Mouse (Mus musculus): ENCODE measurements at regions not wholly inside any gene's neighbourhood (a gene's known extent, or its start where the extent isn't known, plus 50 kb on each side); places are given as distances from the start of the nearest gene placed in this dataset.
A peak's percentile ranks its signal among the peaks of the same experiment; 100 is the strongest.

- no peak for DNase-seq (ENCODE audit: low read depth, low spot score)
These were observed 65.7 kb downstream of the Polr2m start for GRCm38 (mm10) chr9:71420064-71420463.

- no peak for DNase-seq (ENCODE audit: low read depth, low spot score)
These were observed 67.2 kb downstream of the Polr2m start for GRCm38 (mm10) chr9:71418531-71418930.

GRCm38 (mm10) chr9:71417248-71417647 lies 68.5 kb downstream of the Polr2m start:
- DNase-seq (ENCODE audit: low read depth, low spot score), result no peak

GRCm38 (mm10) chr9:71411171-71411570 lies 74.6 kb downstream of the Polr2m start:
- DNase-seq (ENCODE audit: low read depth, low spot score), result peak; percentile 16

- DNase-seq (ENCODE audit: low read depth, low spot score), result no peak
These were observed 75.8 kb downstream of the Polr2m start for GRCm38 (mm10) chr9:71409925-71410324.

GRCm38 (mm10) chr9:71408946-71409345 lies 76.8 kb downstream of the Polr2m start:
- peak; percentile 6 for DNase-seq (ENCODE audit: low read depth, low spot score)

- DNase-seq (ENCODE audit: low read depth, low spot score), result no peak
These were observed 81.2 kb downstream of the Polr2m start for GRCm38 (mm10) chr9:71404396-71405135.

- no peak for DNase-seq (ENCODE audit: low read depth, low spot score)
These were observed 84.1 kb downstream of the Polr2m start for GRCm38 (mm10) chr9:71401667-71402066.

- DNase-seq (ENCODE audit: low read depth, low spot score), result no peak
These were observed 86.4 kb downstream of the Polr2m start for GRCm38 (mm10) chr9:71399346-71399745.

- peak; percentile 72 for DNase-seq (ENCODE audit: low read depth, low spot score)
These were observed 89.0 kb downstream of the Polr2m start for GRCm38 (mm10) chr9:71396784-71397183.

- DNase-seq (ENCODE audit: low read depth, low spot score), result peak; percentile 30
These were observed 95.5 kb downstream of the Polr2m start for GRCm38 (mm10) chr9:71390221-71390620.

GRCm38 (mm10) chr9:71387426-71387825 lies 98.3 kb downstream of the Polr2m start:
- no peak for DNase-seq (ENCODE audit: low read depth, low spot score)

- DNase-seq (ENCODE audit: low read depth, low spot score), result no peak
These were observed 101.8 kb downstream of the Polr2m start for GRCm38 (mm10) chr9:71383901-71384300.

GRCm38 (mm10) chr9:71379731-71380250 lies 105.9 kb downstream of the Polr2m start:
- DNase-seq (ENCODE audit: low read depth, low spot score), result no peak

GRCm38 (mm10) chr9:71369760-71370159 lies 116.0 kb downstream of the Polr2m start:
- DNase-seq (ENCODE audit: low read depth, low spot score), result no peak

- no peak for DNase-seq (ENCODE audit: low read depth, low spot score)
These were observed 116.5 kb downstream of the Polr2m start for GRCm38 (mm10) chr9:71369202-71369601.

- DNase-seq (ENCODE audit: low read depth, low spot score), result no peak
These were observed 119.2 kb downstream of the Polr2m start for GRCm38 (mm10) chr9:71366573-71366972.

- DNase-seq (ENCODE audit: low read depth, low spot score), result peak; percentile 20
These were observed 120.5 kb downstream of the Polr2m start for GRCm38 (mm10) chr9:71365177-71365738.

GRCm38 (mm10) chr9:71364047-71364665 lies 121.6 kb downstream of the Polr2m start:
- DNase-seq (ENCODE audit: low read depth, low spot score), result no peak

- DNase-seq (ENCODE audit: low read depth, low spot score), result no peak
These were observed 123.3 kb downstream of the Polr2m start for GRCm38 (mm10) chr9:71362401-71362800.

- no peak for DNase-seq (ENCODE audit: low read depth, low spot score)
These were observed 123.8 kb downstream of the Polr2m start for GRCm38 (mm10) chr9:71361961-71362360.

- DNase-seq (ENCODE audit: low read depth, low spot score), result no peak
These were observed 124.4 kb downstream of the Polr2m start for GRCm38 (mm10) chr9:71361311-71361710.

GRCm38 (mm10) chr9:71360676-71361075 lies 125.1 kb downstream of the Polr2m start:
- no peak for DNase-seq (ENCODE audit: low read depth, low spot score)

Data from mesoderm, embryonic 11.5 days (tissue).